Mouse (Mus musculus) liver, adult (tissue): ENCODE measurements at regions not wholly inside any gene's neighbourhood (a gene's known extent, or its start where the extent isn't known, plus 50 kb on each side); places are given as distances from the start of the nearest gene placed in this dataset.

Experiments
- GATA4 ChIP-seq: IDR thresholded peaks from 2 replicates; pipeline ENCODE4 v1.6.1; 2014; ENCODE audit warnings: mild to moderate bottlenecking, low read length; ENCODE audit not compliant: insufficient replicate concordance

DNA sequence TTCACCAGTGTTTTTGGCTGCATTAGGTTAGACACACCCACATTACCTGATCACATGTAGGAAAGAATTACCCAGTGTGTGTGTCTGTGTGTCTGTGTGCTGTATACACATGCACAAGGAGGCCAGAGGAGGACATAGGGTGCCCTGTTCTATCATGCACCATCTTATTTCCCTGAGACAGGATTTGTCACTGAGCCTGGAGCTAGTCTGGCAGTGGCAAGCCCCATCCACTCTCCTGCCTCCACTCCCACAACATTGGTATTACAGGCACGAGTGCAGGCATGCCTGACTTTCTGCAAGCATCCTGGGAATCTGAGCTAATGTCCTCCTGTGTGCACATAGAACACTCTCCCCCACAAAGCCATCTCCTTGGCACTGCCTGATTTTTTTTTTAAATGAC, 162.1 kb upstream of the Cops8 start:
- no peak for TF ChIP-seq GATA4

DNA sequence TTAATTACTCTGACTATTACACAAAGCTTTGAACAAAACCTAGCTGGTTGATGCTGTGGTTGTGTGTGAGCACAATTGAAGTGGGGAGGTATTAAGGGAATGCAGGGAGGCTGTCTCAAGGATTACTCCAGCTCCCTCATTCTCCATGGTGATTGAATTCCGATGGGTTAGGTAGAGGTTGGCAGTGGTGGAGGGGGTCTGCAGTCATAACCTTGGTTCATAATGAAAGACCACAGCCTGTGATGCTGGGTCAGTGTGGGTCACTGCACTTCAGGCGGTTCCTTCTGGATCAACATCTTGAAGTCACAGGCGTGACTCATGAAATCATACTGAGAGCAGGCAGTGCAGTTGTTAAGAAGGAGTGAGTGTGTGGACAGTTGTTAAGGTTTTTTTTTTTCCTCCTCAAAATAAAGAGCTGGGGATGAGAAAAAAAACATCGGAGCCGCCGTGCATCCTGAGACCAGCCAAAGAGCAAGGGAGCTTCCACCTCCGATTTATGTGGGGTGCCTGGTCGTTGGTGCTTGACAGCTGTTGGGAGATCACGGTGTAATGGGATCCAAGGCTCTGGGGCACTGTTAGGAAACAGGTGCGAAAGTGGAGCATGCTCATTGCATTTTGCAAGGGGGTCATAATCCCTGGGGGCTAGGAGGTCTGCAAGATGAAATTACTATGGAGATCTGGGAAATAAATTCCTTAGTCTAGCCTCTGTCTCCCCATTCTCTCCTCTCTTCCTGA, 161.5 kb upstream of the Cops8 start:
- no peak for TF ChIP-seq GATA4

DNA sequence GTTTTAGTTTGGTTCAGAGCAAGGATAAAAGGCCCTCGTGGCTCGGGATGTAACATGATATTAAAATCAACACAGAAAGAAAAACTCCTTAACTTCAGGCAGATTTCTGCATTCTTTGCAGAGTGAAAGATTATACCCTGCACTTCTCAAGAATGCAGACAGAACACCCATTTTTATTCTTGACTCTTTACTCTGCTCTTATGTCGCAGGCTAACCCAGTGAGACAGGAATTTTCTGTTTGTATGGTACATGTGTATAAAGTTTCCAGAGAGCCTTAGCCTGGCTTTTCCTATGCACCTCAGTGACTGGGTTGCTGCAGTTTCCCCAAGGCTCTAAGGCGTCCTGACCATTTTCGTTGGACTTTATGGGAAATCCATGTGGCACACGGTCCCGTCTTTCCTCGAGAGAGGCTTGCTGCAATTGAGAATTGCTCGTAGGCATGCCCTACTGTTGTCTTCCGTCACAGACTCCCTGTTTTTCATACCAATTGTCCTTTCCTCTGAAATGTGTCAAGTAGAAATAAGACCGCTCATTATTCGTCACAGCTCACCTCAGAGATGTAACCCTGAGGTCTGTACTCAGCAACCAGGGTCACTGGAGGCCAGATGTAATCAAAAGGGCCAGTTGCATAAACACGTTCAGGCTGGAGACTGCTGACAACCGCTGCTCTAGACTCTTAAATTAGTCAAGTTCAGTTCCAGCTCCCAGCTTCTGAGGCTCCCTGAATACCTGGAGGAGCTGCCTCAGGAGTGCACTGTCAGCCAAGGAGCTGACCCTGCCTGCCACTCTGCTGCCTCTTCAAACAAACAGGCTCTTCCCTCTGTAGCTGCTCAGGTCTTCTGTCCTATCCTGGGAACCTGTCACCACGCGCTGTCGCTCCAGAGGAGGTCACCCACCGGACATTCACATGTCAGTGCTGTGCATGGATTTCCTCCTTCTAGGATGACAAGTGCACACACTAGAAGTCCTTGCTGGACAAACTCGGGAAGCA, 160.2 kb upstream of the Cops8 start:
- no peak for TF ChIP-seq GATA4

DNA sequence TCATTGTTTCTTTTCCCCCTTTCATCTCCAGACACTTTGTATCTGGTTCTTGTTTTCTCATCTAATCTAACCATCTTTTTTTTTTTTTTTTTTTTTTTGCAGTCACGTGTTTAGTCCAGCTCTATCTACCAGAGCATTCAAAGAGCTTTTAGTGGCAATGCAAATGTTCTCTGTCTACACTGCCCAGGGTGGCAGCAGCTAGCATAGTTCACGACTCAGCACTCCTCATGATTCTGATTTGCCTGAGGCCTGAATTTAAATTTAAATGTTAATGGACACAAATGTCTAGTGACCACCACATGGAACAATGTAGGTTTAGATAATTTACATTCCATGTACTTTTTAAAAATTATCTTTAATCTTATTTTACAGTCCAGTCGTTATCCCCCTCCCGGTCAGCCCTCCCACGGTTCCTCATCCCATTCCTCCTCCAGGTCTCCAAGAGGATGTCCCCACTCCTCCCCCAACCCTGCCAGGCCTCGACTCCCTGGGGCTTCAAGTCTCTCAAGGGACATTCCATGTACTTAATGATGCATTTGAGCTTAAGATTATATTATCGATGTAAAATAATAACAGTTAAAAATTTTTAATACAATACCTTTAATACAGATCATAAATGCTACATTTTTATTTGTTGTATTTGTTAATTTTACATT, 153.1 kb upstream of the Cops8 start:
- no peak for TF ChIP-seq GATA4

DNA sequence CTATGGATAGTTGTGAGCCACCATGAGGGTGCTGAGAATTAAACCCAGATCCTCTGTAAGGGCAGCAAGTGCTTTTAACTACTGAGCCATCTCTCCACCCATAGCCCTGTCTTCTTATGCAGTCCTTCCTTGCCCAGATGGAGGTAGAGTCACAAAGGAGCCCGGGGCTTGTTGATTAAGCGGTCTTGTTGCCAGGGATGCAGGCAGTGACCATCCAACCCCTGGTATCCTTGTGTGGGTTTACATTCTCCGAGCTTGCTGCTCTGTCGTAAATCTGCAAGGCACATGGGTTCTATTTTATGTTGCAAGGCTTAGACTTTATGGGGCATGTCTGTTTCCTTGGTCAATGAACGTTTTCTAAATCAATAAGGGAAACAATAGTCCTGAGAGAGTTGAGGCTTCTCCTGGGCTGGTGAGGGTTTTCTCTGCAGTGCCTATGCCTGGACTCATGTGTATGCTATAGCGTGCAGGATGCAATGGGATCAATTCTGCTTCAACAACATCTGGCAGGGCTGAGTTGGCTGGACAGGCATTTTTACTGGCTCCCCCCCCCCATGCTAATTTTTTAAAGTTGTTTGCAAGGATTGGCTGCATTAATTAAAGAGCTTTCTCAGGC, 150.7 kb upstream of the Cops8 start:
- no peak for TF ChIP-seq GATA4

DNA sequence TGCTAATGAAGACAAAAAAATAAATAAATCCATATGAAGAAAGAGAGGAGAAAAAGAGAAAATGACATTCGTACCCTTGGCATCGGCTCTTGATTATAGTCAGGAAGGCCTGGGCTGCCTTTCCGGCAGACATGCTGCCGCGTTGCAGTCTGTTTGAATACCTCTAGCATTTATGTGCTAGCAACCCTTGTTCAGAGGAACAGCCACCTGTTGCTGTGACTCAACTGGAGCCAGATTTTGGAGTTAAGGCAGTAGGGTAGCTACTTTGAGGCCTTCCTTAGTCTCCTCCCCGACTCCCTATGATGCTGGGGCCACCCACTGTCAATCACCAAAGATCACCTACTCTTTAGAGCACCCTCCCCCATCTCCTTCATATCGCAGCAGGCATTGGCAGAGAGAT, 148.5 kb upstream of the Cops8 start:
- no peak for TF ChIP-seq GATA4

DNA sequence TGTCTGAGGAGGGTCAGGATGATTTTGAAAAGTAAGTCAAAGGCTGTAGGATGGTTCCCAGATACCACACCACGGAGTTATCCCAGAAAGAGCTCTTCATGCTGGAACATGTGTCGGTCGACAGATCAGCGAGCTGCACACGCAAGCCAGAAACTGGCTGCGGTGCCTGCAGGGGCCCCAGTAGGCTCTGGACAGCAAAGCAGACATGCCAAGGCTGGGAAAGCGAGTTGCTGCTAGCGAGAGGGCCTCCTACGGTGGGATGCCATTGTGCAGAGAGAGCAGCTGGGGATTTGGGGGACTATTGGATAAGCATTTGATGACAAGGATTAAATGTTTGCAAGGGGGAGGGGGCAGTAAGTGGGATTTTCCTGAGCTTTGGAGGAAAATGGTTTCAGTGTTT, 145.4 kb upstream of the Cops8 start:
- no peak for TF ChIP-seq GATA4

DNA sequence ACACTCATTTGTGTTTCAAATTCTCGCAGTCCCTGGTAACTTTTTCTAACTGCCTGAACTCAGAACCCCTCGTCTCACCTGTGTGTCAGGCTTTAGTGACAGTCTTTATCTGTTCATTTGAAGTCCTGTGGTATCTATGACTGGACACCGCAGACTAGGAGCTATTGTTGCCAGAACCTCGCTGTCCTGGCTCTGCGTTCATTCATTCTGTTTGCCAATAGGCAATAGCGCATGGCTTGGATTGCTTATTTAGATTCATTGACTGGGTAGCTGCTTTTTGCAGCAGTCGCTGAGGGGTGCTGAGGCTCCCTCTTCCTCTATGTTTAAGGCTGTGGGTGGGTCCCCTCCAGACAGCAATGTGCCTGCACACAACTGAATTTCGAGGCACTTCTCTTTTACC, 144.6 kb upstream of the Cops8 start:
- no peak for TF ChIP-seq GATA4

DNA sequence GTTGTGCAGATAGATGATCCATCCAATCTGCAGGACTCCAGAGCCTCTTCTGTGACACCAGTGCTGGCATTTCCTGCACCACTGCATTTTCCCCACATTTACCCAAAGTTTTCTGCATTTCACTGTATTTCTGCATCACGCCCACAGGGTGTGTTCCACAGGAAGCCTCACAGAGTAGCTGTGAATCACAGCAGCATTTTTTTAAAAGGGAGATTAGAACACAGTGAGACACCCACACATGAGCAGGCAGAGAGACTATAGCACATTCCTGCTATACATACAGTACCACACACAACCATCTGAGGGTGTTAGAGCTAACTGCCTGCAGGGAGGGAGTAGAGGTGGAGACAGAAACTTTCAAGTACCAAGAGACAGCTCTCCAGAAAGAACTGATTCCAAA, 141.1 kb upstream of the Cops8 start:
- TF ChIP-seq GATA4, result no peak

DNA sequence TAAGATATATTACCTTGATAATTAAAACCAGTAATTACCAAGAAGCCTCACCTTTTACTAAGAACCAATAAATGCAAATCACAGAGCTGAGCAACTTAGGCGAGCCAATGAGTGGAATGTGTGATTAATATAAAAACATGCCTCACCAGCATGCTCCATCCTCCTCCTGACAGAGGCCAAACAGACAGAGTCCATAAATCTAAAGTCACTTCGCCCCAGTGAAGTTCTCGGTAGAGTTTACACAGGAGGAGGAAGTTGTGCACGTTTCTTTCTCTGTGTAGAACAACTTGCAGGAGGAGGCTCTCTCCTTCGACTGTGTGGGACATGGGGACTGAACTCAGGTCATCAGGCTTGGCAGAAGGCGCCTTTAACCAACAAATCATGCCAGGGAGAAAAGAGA, 139.5 kb upstream of the Cops8 start:
- TF ChIP-seq GATA4, result no peak

DNA sequence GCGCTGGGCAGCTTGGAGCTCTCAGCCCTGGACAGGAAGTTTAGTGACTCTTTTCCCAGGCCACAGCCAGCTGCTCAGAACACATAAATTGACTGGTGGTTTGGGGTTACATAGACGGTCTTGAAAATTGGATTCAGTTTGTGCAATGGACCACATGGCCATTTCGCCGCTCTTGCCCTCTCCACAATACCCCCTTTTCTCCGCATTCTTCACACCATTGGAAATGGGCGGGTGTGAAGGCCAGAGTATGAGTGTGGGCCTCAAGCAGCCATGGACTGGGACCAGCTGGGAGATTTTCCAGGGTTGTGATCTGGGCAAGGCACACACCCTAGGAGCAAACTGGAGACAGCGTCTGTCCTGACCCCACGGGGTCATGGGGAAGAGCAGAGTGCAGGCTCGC, 135.1 kb upstream of the Cops8 start:
- no peak for TF ChIP-seq GATA4

DNA sequence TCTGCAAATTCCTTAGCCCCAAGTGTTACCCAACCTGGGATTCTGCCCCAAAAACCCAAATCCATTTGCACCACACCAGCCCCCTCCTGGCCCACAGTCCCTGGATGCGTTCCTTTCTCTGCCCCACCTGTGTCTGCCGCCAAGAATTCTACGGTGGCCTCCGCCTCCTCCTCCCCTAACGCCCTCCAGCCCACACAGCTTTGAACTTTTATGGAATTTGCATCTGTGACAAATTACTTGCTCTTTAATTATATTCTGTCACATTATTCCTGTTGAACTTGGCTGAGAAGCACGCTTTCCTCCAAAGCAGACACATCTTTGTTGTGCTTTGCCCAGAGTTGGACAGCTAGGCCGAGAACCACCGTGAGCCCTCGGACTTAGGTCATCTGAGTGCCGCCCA, 131.8 kb upstream of the Cops8 start:
- TF ChIP-seq GATA4, result no peak

DNA sequence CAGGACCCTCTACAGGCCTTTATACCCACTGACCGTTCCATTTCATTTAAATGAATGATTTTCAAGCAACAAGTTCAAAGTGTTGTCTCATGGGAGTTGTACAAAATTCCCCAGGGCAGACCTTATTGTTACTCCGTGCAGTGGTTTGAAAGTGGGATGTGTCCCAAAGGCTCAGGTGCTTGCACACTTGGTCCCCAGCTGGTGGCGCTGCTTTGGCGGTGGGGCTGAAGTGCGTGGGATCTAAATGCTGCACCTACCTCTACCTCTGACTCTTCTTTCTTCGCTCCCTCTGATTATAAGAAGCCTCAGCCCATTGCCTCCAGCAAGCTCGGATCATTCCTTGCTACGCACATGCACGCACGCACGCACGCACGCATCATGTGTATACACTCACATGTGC, 131.0 kb upstream of the Cops8 start:
- TF ChIP-seq GATA4, result no peak

DNA sequence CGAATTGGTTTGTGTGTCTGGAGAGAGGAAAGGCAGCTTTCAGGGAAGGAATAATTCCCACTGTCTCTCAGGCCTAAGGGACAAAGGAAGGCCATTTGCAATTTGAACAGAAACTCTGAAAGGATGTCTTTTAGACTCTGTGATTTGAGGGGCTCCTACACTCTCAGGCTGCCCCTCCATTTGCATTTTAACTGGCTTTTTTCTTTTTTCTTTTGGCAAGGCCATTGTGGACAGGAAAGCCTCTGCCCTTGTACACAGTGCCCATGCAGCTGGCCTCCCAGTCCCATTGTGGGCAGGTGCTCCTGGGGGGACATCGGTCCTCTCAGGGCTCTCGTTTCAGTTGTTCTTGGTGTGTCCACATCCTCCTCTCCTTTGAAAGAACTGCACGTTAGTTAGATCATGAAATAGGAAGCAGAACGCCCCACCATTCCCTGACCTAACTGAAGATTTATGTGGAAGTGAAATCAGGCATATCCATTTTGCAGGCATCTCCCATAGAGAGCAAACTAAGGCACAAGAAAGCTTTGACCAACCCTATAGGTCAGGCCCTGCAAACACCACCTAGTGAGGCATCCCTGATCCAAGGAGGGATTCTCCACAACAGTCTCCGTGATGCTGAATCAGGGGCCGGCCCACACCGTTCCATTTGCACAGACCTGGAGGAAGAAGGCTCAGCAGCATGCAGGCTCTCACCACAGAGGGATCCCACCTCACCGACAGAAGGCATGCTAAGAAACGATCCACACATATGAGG, 127.5 kb upstream of the Cops8 start:
- no peak for TF ChIP-seq GATA4
